Mouse (Mus musculus) liver, embryonic 13.5 days (tissue): ENCODE results near the gene Ppp4r1. TPM values are rescaled to one million over a fixed set of nuclear protein-coding genes. Genes with fewer than 3 reads are reported as not detected.

Source experiments
- ATAC-seq: fragments of 200-750 bp; cut with Nextera tagmentation; 2 replicates; pipeline ENCODE4 v1.8.0; 2017; ENCODE audit warnings: low read depth, mild to moderate bottlenecking, moderate number of reproducible peaks, moderate library complexity
- DNase-seq: peaks from one replicate; pipeline ENCODE4 v3.0.0; 2022
- H3K27ac ChIP-seq: fragments of 300-500 bp; sonication (generic); 2 replicates; pipeline ENCODE4 v1.5.1; 2015; ENCODE audit warnings: moderate library complexity, mild to moderate bottlenecking, inconsistent platforms
- H3K27me3 ChIP-seq: fragments of 300-500 bp; sonication (generic); 2 replicates; pipeline ENCODE4 v1.6.1; 2015; ENCODE audit warnings: mild to moderate bottlenecking, inconsistent platforms
- H3K36me3 ChIP-seq: fragments of 300-500 bp; sonication (generic); 2 replicates; pipeline ENCODE4 v1.6.1; 2015; ENCODE audit warnings: mild to moderate bottlenecking, inconsistent platforms
- H3K4me1 ChIP-seq: fragments of 300-500 bp; sonication (generic); replicated peaks from 2 replicates; pipeline ENCODE4 v1.6.1; 2015; ENCODE audit warnings: inconsistent platforms
- H3K4me2 ChIP-seq: fragments of 300-500 bp; sonication (generic); 2 replicates; pipeline ENCODE4 v1.6.1; 2015; ENCODE audit warnings: inconsistent platforms, mild to moderate bottlenecking, moderate library complexity
- H3K4me3 ChIP-seq: fragments of 300-500 bp; sonication (generic); replicated peaks from 2 replicates; pipeline ENCODE4 v1.5.1; 2015; ENCODE audit warnings: mild to moderate bottlenecking, inconsistent platforms
- H3K9ac ChIP-seq: fragments of 300-500 bp; sonication (generic); 2 replicates; pipeline ENCODE4 v1.6.1; 2015; ENCODE audit warnings: mild to moderate bottlenecking, inconsistent platforms
- H3K9me3 ChIP-seq: fragments of 300-500 bp; sonication (generic); replicated peaks from 2 replicates; pipeline ENCODE4 v1.6.1; 2016; ENCODE audit warnings: inconsistent platforms
- WGBS: fragments of 180-500 bp; shearing (Covaris S2); methylation state at CpG from one replicate; pipeline ENCODE4 v1.1.7; 2015; ENCODE audit not compliant: insufficient replicate concordance; 5-methylcytosine and 5-hydroxymethylcytosine counted together
- polyA plus RNA-seq: library from polyadenylated mRNA; unstranded; fragments of >200 nt; fragmentation: Nextera tagmentation; extraction: Ambion mirVana; gene quantifications from 2 replicates; pipeline ENCODE4 v1.2.1, GENCODE M21; 2015

The Ppp4r1 gene
- polyA plus RNA-seq, 1 experiment from 2014 or later, result 10.1 TPM

DNA sequence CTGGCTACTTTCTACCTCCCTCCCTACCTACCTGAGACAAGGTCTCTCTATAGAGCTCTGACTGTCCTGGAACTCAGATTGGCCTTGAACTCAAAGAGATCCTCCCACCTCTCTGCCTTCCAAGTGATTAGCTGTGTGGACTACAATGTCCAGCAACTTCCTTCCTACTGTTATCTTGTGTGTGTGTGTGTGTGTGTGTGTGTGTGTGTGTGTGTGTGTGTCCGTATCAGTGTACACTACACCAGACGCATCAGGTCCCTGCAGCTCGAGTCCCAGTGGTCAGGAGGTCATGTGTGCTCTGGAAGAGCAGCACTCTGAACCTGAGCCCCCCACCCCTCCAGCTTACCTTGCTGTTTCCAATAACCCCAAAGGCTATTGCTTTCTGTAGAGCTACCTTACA lies 83.8 kb downstream of the Ppp4r1 start:
- DNase-seq (no peak), ATAC-seq (peak; percentile 33; the same call in 1 of the 2 replicates)
- no peak overlapping the region for H3K4me3 ChIP-seq
- H3K9ac ChIP-seq, result no peak overlapping the region
- H3K36me3 ChIP-seq, result peaks cover 41% of the 10 kb centered on the region
- WGBS, result 44% methylated on average over 3 of the region's 3 CpGs
- H3K4me2 ChIP-seq, result no peak overlapping the region
- no peak overlapping the region for H3K27ac ChIP-seq
- no peaks in the 10 kb centered on the region for H3K9me3 ChIP-seq
- no peaks in the 10 kb centered on the region for H3K27me3 ChIP-seq
- H3K4me1 ChIP-seq, result peaks cover 24% of the 10 kb centered on the region

GRCm38 (mm10) chr17:65867996-65868395 lies 85.6 kb downstream of the Ppp4r1 start:
- H3K9me3 ChIP-seq, result no peaks in the 10 kb centered on the region
- 82% methylated on average over 5 of the region's 5 CpGs for WGBS
- no peak for DNase-seq
- no peak overlapping the region for H3K27ac ChIP-seq
- H3K4me3 ChIP-seq, result no peak overlapping the region
- no peak overlapping the region for H3K9ac ChIP-seq
- no peak for ATAC-seq
- H3K36me3 ChIP-seq, result peaks cover 27% of the 10 kb centered on the region
- no peaks in the 10 kb centered on the region for H3K27me3 ChIP-seq
- peaks cover 37% of the 10 kb centered on the region for H3K4me1 ChIP-seq
- no peak overlapping the region for H3K4me2 ChIP-seq

DNA sequence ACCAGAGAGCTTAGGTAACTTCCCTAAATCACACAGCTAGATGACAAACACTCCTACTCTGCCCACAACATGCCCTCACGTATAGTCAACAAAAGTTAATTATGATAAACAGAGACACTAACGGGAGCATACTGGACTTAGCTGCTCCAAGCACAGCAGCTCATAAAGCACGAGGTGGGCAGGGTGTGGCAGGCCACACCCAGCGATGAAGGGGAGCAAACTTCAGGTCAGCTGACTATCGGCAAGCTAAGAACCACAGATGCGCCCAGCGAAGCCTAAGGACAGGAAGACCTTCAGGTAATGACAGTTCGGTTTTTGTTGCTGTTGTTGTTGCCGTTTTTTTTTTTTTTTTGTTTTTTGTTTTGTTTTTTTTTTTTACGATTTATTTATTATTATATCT lies 87.3 kb downstream of the Ppp4r1 start:
- Histone ChIP-seq H3K27ac (no peak overlapping the region), H3K9me3 (no peaks in the 10 kb centered on the region), H3K36me3 (peaks cover 13% of the 10 kb centered on the region), H3K4me1 (peaks cover 37% of the 10 kb centered on the region), H3K9ac (no peak overlapping the region), H3K4me3 (no peak overlapping the region), H3K4me2 (no peak overlapping the region), H3K27me3 (no peaks in the 10 kb centered on the region)
- ATAC-seq, result no peak
- WGBS, result 59% methylated on average over 10 of the region's 10 CpGs
- no peak for DNase-seq

DNA sequence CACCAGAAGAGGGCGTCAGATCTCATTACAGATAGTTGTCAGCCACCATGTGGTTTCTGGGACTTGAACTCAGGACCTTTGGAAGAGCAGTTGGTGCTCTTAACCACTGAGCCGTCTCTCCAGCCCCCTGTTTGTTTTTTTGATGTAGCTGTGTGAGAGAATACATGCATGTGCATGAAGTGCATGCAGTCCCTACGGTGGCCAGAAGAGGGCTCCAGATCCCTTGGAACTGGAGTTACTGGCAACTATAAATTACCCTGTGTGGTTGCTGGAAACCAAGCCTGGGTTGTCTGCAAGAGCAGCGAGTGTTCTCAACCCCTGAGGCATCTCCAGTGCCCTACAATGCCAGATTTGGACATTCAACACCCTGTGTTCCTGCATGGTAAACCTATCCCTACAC lies 87.8 kb downstream of the Ppp4r1 start:
- Histone ChIP-seq H3K27ac (no peak overlapping the region), H3K9ac (no peak overlapping the region), H3K9me3 (no peaks in the 10 kb centered on the region), H3K36me3 (peaks cover 13% of the 10 kb centered on the region), H3K4me2 (no peak overlapping the region), H3K4me1 (peaks cover 33% of the 10 kb centered on the region), H3K27me3 (no peaks in the 10 kb centered on the region), H3K4me3 (no peak overlapping the region)
- WGBS, result 32% methylated on average over 4 of the region's 4 CpGs
- ATAC-seq, result peak; percentile 29; the same call in 1 of the 2 replicates
- DNase-seq, result peak; percentile 64

DNA sequence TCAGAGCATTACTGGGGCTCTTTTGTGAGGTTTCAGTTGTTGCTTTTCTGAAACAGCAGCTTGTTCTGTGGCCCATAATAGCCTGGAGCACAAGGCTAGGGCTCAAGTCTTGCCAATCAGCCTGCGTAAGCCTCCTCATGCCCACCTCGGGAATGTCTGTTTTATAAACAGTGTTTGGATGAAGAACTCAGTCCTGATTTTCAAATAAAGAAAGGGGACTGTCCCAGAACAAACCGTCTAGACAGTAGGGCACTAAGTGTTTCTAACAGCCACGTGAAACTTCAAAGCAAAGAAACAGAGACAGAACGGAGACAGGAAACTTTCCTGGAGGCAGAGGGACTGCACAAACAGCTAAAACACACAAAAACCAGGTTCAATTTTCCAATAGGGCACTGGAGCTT lies 89.3 kb downstream of the Ppp4r1 start:
- Histone ChIP-seq H3K36me3 (peaks cover 12% of the 10 kb centered on the region), H3K27me3 (no peaks in the 10 kb centered on the region), H3K9me3 (no peaks in the 10 kb centered on the region), H3K27ac (peak overlapping the region; percentile 2; the same call in 1 of the 2 replicates), H3K4me3 (no peak overlapping the region), H3K4me2 (no peak overlapping the region), H3K9ac (no peak overlapping the region), H3K4me1 (peaks cover 30% of the 10 kb centered on the region)
- DNase-seq (no peak), ATAC-seq (no peak)
- 57% methylated on average over 5 of the region's 5 CpGs for WGBS

- ATAC-seq, result no peak
- no peak overlapping the region for H3K9ac ChIP-seq
- WGBS, result 44% methylated on average over 6 of the region's 6 CpGs
Observed at GRCm38 (mm10) chr17:65872051-65872450, 89.7 kb downstream of the Ppp4r1 start.

DNA sequence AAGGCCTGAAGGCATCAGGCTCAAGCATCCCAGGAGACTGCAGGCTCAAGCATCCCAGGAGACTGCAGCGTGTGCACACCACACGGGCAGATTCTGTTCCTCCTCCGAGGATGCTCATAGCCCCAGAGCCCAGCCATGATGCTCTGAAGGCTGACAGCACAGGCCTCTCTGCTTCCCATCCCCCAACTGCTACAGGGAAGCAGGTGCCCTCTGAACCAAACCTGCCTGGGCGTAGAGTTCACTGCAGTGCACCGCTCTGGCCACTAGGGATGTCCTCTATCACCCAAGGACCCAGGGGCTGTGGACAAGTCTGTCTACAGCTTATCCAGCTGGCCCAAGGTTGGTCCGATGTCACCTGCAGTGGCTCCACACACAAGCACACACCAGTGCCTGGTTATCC lies 90.3 kb downstream of the Ppp4r1 start:
- Histone ChIP-seq H3K4me1 (peaks cover 38% of the 10 kb centered on the region), H3K27ac (no peak overlapping the region), H3K27me3 (no peaks in the 10 kb centered on the region), H3K36me3 (peaks cover 3% of the 10 kb centered on the region; the same call in 1 of the 2 replicates), H3K4me2 (no peak overlapping the region), H3K9me3 (no peaks in the 10 kb centered on the region), H3K4me3 (no peak overlapping the region), H3K9ac (no peak overlapping the region)
- 55% methylated on average over 6 of the region's 6 CpGs for WGBS
- ATAC-seq, result peak; percentile 57
- peak; percentile 32 for DNase-seq

More at GRCm38 (mm10) chr17:65872051-65872450, 89.7 kb downstream of the Ppp4r1 start:
- Histone ChIP-seq H3K27ac (peak overlapping the region; percentile 2; the same call in 1 of the 2 replicates), H3K4me1 (peaks cover 34% of the 10 kb centered on the region), H3K36me3 (peaks cover 9% of the 10 kb centered on the region), H3K4me3 (no peak overlapping the region), H3K27me3 (no peaks in the 10 kb centered on the region), H3K9me3 (no peaks in the 10 kb centered on the region), H3K4me2 (no peak overlapping the region)
- DNase-seq, result no peak

DNA sequence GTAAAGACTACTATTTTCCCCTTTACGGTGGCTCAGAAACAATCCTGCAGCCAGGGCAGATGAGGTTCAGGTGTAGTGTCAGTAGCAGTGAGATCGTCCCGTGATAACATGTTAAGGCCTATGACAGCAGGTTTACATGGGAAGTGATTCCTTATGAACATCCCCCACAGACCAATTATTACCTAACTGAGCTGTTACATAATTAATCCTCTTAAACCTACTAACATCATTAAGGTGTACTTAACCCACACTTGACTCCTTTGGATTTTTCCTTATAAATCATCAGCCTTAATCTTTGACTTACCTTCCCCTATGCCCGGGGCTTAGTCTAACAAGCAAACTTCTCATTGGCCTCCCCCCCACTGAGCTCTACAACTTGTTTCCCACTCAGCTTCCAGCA lies 90.8 kb downstream of the Ppp4r1 start:
- DNase-seq (no peak), ATAC-seq (no peak)
- Histone ChIP-seq H3K27me3 (no peaks in the 10 kb centered on the region), H3K9me3 (no peaks in the 10 kb centered on the region), H3K4me2 (no peak overlapping the region), H3K36me3 (no peaks in the 10 kb centered on the region), H3K4me3 (no peak overlapping the region), H3K27ac (no peak overlapping the region), H3K4me1 (peaks cover 38% of the 10 kb centered on the region), H3K9ac (no peak overlapping the region)
- WGBS, result 81% methylated on average over 4 of the region's 4 CpGs

DNA sequence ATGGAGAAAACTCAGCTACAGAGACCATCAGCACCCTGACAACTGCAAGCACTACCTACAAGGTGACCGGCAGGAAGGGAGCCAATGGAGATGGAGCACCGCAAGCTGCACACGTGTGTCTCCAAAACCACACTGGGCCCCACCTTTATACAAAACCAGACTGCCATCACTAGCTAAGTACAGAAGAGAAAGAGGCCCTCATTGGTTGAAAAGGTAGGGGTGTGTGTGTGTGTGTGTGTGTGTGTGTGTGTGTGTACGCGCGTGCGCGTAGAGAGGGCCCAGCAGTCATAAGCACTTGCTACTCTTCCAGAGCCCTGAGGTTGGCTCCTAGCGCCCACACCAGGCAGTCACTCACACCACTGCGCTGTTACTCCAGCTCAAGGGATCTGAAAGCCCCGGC lies 91.5 kb downstream of the Ppp4r1 start:
- ATAC-seq (no peak), DNase-seq (no peak)
- H3K9me3 ChIP-seq, result no peaks in the 10 kb centered on the region
- peaks cover 38% of the 10 kb centered on the region for H3K4me1 ChIP-seq
- H3K27me3 ChIP-seq, result no peaks in the 10 kb centered on the region
- H3K9ac ChIP-seq, result no peak overlapping the region
- no peak overlapping the region for H3K4me2 ChIP-seq
- H3K4me3 ChIP-seq, result no peak overlapping the region
- WGBS, result 87% methylated on average over 11 of the region's 11 CpGs
- H3K36me3 ChIP-seq, result no peaks in the 10 kb centered on the region; the same call in 1 of the 2 replicates
- no peak overlapping the region for H3K27ac ChIP-seq

GRCm38 (mm10) chr17:65877026-65877425 lies 94.7 kb downstream of the Ppp4r1 start:
- no peak overlapping the region for H3K4me3 ChIP-seq
- ATAC-seq (no peak), DNase-seq (no peak)
- H3K9me3 ChIP-seq, result no peaks in the 10 kb centered on the region
- H3K4me2 ChIP-seq, result no peak overlapping the region
- H3K27ac ChIP-seq, result no peak overlapping the region; the same call in 1 of the 2 replicates
- H3K4me1 ChIP-seq, result peaks cover 34% of the 10 kb centered on the region
- WGBS, result 64% methylated on average over 6 of the region's 6 CpGs
- H3K27me3 ChIP-seq, result no peaks in the 10 kb centered on the region
- H3K36me3 ChIP-seq, result no peaks in the 10 kb centered on the region; the same call in 1 of the 2 replicates
- H3K9ac ChIP-seq, result no peak overlapping the region

DNA sequence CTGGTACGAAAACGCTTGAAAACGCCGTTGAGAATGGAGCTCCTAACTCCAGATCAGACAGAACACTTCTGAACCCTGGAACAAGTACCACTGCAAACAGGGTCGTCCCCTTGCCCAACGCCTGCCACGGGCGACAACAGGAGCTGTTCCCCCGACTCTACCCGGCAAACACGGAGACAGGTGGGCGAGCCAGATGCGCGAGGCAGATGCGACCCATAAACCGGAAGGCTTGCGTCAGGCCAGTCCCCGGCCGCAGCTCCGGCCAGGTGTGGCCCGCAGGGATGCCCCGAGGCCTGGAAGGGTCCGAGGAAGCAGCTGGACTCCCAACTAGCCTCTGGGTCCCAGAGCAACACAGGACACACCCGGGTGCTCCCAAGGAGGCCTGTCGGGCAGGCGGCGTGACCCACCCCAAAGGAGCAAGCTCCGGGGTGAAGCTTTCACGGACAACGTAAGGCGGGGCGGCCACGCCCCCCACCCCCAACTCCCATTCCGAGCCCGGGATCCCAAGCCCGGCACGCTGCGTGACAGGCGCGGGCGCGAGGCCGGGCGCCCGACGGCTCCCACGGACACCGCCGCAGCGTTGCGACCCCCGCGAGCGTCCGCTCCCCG lies 101.8 kb downstream of the Ppp4r1 start:
- H3K4me2 ChIP-seq, result peak overlapping the region; percentile 95
- peak overlapping the region; percentile 98 for H3K4me3 ChIP-seq
- H3K4me1 ChIP-seq, result peaks cover 53% of the 10 kb centered on the region
- no peaks in the 10 kb centered on the region for H3K36me3 ChIP-seq
- no peaks in the 10 kb centered on the region for H3K27me3 ChIP-seq
- ATAC-seq (peak; percentile 9), DNase-seq (peak; percentile 57)
- WGBS, result under 1% methylated on average over 55 of the region's 56 CpGs
- H3K9ac ChIP-seq, result peak overlapping the region; percentile 98
- peak overlapping the region; percentile 96 for H3K27ac ChIP-seq
- H3K9me3 ChIP-seq, result no peaks in the 10 kb centered on the region
